Mouse (Mus musculus): ENCODE measurements around the gene Zfp819.
A peak's percentile ranks its signal among the peaks of the same experiment; 100 is the strongest.

Gene Zfp819

GRCm38 (mm10) chr7:43606896-43607742 is at the start of gene Zfp819:
Gene Zfp819 (plus strand): TSS chr7:43607169.
- DNase-seq (ENCODE audit: low spot score) = peak; percentile 43

DNA sequence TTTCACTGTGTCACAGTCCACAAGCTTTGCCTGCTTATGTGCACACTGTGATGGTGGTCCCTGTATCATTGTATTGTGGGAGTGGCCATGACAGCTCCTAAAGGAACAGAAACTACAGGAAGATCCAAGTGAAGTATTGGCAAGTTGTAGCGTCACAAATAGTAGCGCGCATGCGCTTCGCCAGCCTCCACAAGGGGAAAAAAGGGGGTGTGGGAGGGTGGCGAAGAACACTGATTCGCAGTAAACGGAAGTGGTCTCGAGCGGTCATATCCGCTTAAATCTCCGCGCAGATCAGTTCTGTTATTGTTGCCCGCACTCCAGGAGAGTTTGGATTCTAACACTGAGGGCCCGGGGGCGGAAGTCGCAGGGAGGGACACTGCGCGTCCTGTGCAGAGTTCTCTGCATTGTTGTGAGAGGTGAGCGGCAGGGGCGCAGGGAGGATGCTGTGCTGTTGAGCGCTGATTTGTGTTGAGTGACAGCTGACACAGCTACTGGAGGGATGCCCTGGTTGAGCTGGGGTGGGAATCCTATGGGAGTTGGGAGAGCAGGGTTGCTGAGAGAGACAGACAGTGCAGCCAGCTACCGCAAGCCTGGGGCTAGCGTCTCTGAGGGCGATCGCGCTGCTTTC is 44.8 kb upstream of the Zfp819 start, which contains the start of gene Zfp658:
Gene Zfp658, plus strand, starts transcription at position 251 of the 628 bp plus-strand sequence.
- peak; percentile 83 for DNase-seq (ENCODE audit: low spot score)

GRCm38 (mm10) chr7:43562651-43563070 is 44.3 kb upstream of the Zfp819 start:
- DNase-seq (ENCODE audit: low spot score) = no peak

DNA sequence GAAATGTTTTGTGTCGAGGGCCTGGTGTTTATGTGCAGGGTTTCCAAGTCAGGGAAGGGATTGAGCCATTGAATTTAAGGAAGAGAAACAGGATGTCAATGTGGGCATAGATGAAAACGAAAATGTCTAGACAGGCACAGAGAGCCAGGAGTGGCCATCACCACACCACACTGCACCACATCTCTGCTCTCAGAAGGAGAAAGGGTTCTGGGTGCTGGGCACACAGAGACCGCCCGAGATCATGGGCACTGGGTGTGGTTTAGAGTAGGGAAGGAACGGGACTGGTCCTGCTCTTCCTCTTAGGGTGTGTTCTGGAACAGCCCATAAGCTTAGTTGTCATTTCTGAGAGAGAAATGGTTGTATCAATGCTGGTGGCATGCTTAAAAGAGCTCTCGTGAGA is 43.7 kb upstream of the Zfp819 start:
- DNase-seq (ENCODE audit: low spot score) = no peak

DNA sequence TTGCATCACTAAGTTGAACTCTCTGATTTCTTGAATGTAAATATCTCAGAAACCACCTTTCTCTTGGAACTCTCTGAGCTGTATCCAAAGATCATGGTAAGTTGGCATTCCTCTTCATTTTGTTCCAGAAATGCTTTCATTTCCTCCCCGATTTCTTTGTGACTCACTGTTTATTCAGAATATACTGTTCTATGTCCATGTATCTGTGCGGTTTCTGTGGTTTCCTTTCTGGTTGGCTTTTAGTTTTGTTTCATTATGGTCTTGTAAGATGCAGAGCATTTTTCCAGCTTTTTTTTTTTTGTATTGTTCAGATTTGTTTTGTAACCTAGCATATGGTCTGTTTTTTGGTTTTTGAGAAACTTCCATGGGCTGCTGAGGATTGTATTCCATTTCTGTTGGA is 35.8 kb upstream of the Zfp819 start:
- no peak for DNase-seq (ENCODE audit: low spot score)

GRCm38 (mm10) chr7:43579440-43580171 is 27.4 kb upstream of the Zfp819 start, which contains the start of gene Zfp719:
Gene Zfp719 (plus strand): TSS chr7:43579610.
- peak; percentile 92 for DNase-seq (ENCODE audit: low spot score)

GRCm38 (mm10) chr7:43580526-43580925 is 26.4 kb upstream of the Zfp819 start:
- no peak for DNase-seq (ENCODE audit: low spot score)

- DNase-seq (ENCODE audit: low spot score) = no peak
These were observed 22.2 kb upstream of the Zfp819 start for GRCm38 (mm10) chr7:43584790-43585189.

- no peak for DNase-seq (ENCODE audit: low spot score)
These were observed 5.1 kb upstream of the Zfp819 start for GRCm38 (mm10) chr7:43601884-43602283.

DNA sequence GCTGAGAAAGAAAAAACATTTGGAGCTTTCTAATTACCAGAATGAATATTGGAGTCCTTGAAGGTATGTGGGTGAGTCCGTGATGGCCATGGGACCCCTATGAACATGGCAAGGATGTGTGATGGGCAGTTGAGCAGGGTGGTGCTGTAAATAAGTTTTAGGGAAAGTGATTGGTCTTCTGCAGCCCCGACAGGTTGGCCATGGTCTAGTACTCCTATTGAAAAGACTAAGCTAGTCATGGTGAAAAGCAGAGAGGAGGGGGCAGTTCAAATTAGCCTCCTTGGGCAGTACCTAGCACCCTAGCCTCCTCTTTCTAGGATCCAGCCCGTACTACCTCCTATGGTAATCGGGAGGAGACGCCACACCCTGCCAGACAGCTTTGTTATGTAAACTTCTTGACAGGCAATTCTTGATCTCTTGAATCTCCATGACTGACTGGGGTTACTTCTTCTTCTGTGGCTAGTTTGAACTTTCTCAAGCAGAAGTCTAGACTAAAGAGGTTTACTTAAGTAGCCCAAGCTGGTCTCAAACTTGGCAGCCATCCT is 846 bp downstream of the Zfp819 start:
- no peak for DNase-seq (ENCODE audit: low spot score)

GRCm38 (mm10) chr7:43608316-43608824 is 1.4 kb downstream of the Zfp819 start:
- DNase-seq (ENCODE audit: low spot score) = no peak

GRCm38 (mm10) chr7:43613816-43614551 is 7.0 kb downstream of the Zfp819 start:
- DNase-seq (ENCODE audit: low spot score) = no peak

DNA sequence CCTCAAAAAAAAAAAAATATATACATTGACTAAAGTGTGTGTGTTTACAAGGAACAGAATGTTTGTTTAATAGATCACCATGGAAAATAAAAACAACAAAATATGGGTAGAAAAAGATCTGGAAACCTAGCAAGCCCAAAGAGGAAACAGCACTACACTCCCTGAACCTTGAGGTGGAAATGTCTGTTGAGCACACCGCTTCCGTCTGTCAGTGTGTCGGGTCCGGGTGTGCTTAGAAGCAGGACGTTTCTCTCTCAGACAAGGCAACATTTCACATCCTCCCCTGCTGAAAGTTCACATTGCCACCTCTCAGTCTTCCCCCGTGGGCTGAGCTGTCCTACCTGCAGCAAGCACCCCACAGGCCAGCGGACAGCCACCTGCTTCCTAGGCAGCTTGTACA is 16.0 kb downstream of the Zfp819 start:
- no peak for DNase-seq (ENCODE audit: low spot score)

DNA sequence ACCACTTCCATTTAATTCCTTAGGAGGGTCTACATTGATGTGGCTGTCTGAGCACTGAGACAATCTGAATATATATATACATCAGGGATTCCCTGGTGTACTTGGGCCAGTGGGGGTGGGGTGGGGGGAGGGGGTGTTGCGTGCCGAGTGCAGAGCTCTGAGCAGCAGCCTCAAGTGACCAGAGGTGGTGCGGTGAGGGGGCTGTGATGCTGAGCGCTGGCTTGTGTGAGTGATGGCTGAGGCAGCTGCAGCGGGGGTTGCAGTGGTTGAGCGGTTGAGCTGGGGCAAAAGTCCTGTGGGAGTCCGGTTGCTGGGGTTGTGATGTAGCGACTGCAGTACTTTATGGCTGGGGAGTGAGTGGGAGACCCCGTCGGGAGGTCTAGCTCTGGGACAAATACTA is 16.9 kb downstream of the Zfp819 start:
- no peak for DNase-seq (ENCODE audit: low spot score)

- no peak for DNase-seq (ENCODE audit: low spot score)
These were observed 18.1 kb downstream of the Zfp819 start for GRCm38 (mm10) chr7:43625065-43625464.

DNA sequence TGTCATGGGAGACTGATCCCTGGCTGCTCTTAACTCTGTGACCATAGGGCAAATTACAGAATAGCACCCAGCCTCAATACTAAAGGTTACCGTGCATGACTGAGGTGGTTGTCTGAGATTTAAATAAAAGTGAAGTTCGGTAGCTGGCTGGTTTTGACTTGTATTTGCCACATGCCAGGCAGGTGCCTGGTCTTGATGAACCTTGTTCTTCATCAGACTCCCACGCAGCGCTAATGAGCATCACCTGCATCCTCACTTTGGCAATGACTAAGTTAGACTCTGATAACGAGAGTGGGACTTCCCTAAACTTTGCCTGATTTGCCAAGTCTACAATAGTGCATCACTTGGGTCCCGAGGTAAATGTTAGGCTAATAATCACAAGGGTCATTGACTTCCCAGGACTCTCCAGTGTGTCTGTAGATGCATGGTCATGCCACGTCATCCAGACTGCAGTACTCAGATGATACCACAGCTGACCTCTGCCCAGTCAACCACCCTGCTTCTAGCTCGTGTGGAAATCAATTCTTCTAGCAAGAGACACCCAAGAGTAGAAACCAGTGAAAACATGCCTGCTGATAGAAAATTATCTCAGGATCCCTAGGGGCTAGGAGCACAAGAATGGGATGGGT is 18.9 kb downstream of the Zfp819 start:
- DNase-seq (ENCODE audit: low spot score) = no peak

DNA sequence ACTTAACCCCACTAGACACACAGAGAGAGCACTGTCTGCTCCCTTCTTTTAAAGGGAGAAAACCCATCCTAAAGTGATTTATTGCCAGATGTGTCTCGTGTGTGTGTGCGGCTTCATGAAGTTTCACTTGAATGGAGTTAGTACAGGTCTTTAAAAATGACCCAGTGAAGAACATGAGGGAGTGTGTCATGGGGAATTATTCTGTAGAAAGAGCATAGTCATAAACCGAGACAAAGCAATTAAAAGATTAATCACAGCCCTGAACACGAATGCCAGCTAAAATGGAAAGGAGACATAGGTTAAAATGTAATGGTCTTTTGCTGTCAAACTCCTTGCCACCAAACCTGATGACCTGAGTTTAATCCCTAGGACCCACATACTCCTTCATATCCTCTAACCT is 27.0 kb downstream of the Zfp819 start:
- DNase-seq (ENCODE audit: low spot score) = no peak

- DNase-seq (ENCODE audit: low spot score) = no peak
These were observed 27.5 kb downstream of the Zfp819 start, which contains the start of gene Ceacam18 for GRCm38 (mm10) chr7:43634500-43634899. Gene Ceacam18 (plus strand): TSS chr7:43634707.

- no peak for DNase-seq (ENCODE audit: low spot score)
These were observed 29.2 kb downstream of the Zfp819 start for GRCm38 (mm10) chr7:43636194-43636593.

GRCm38 (mm10) chr7:43637118-43637517 is 30.1 kb downstream of the Zfp819 start:
- no peak for DNase-seq (ENCODE audit: low spot score)

DNA sequence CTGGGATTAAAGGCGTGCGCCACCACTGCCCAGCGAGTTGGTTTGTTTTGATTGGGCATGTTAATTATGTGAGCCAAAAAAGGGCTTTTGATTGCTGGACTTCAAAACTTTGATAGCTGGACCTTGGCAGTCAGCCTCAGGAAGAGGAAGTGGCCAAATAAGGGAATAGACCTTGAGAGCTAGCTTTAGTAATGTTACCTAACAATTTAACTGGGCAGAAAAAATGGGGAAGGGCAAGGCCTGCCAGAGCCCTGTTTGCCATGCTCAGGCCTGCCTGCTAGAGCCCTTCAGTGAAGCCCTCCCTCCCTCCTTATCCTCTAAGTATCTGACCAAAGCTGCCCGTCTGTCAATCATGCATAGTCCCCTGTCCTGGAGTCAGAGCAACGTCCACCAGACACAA is 35.6 kb downstream of the Zfp819 start:
- DNase-seq (ENCODE audit: low spot score) = no peak

All from urinary bladder, postnatal 14 days (tissue).